Mouse (Mus musculus) C2C12 (cell line): ENCODE data around the gene Egln3.
A peak's percentile ranks its signal among the peaks of the same experiment; 100 is the strongest.

Source experiments
- CTCF ChIP-seq: IDR thresholded peaks from one replicate; pipeline ENCODE4 v1.5.1; 2011; ENCODE audit not compliant: control insufficient read depth, insufficient read depth, insufficient read length
- MAX ChIP-seq: IDR thresholded peaks from one replicate; pipeline ENCODE4 v1.6.1; 2011; ENCODE audit warnings: mild to moderate bottlenecking, control low read depth
- MYOG ChIP-seq: IDR thresholded peaks from one replicate; pipeline ENCODE4 v1.6.1; 2011; ENCODE audit not compliant: control insufficient read depth, insufficient read length; ENCODE audit errors: extremely low read depth
- USF1 ChIP-seq: IDR thresholded peaks from one replicate; pipeline ENCODE4 v1.6.1; 2011; ENCODE audit warnings: low read depth, mild to moderate bottlenecking, control low read depth, moderate library complexity

DNA sequence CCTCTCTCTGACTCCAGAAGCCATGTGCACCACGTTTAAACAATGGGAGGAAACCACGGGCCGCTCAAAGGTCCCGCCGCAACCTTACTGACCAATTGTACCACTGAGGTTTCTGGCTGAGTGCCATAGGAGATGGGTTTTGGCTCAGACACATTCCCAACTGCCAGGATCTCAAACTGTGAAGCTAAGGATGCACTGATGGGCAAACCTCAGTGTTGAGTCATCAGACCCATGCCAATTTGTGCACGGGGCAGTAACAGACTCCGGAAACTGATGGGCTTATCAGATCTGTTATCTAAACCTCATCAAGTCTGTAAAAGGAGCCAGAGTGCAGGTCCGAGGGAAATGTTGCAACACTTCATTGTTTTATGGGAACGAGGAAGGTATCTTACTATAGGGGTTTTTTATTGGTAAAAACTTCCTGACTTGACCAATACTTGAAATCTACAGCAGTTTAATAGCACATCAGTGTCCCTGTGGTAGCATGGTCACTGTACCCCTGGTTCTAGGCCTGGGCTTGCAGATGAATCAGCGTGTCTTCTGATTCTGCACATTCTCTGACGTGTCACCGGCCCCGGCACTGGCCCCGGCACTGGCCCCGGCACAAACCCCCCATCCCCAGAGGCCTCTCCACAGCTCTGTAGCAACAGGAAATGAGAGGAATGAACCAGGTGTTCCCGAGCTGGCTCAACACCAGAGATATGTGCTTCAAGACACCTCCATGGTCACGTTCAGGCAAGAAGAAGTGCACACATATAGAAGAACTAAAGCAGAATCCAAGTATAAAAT lies 15.7 kb downstream of the Egln3 start:
- TF ChIP-seq MYOG, result no peak
- TF ChIP-seq CTCF, result no peak
- peak; percentile 81 for TF ChIP-seq MAX
- peak; percentile 42 for TF ChIP-seq USF1
